10 mouse cellular contexts compared by ENCODE assay signal in genomic region chr6:134143649-134144097, GRCm38 (mm10).
DNase-seq lines count a peak whose midpoint lies in the region; ATAC-seq and TF ChIP-seq lines count a peak whose summit lies in the region.
"Had no signal": no experiment of that assay in that cellular context is flagged by ENCODE, and none has a peak within 500 bp of the region (broad histone marks: within the 10 kb centered on the region; RNA-seq: fewer than 3 reads in every experiment).

No protein-coding gene starts in this region.

- DNase-seq in liver, embryonic 11.5 days (ENCODE audit: low spot score): no peak
- DNase-seq in liver: no peak
- DNase-seq in heart, adult 9 months (ENCODE audit: low spot score in 2 of 2): peak; percentile 51 to 58
- peak; percentile 74 for DNase-seq in heart, postnatal 0 days (ENCODE audit: low spot score)
- no peak for DNase-seq in testis, postnatal 14 days (ENCODE audit: low spot score)
- no peak for DNase-seq in urinary bladder, postnatal 14 days (ENCODE audit: low spot score)
- DNase-seq: gastrocnemius, postnatal 14 days had no signal

- H3K27me3 ChIP-seq in liver, embryonic 11.5 days (replicated peaks; ENCODE audit: control insufficient read depth, insufficient read depth, low read length): no peaks in the 10 kb centered on the region
- no peaks in the 10 kb centered on the region for H3K27me3 ChIP-seq in heart, postnatal 0 days (ENCODE audit: control insufficient read depth, insufficient read depth, low read length)
- H3K27me3 ChIP-seq in liver, embryonic 16.5 days (ENCODE audit: control insufficient read depth, insufficient read depth, low read depth, low read length): no peaks in the 10 kb centered on the region
- H3K27me3 ChIP-seq: embryonic facial prominence, embryonic 15.5 days; midbrain, embryonic 12.5 days had no signal

- no peak overlapping the region for H3K4me3 ChIP-seq in liver, embryonic 11.5 days (ENCODE audit: low read depth, low read length)
- no peak overlapping the region for H3K4me3 ChIP-seq in heart, postnatal 0 days (ENCODE audit: low read depth, low read length)
- H3K4me3 ChIP-seq in liver, embryonic 16.5 days (ENCODE audit: low read depth, low read length): no peak overlapping the region
- H3K4me3 ChIP-seq: embryonic facial prominence, embryonic 15.5 days; midbrain, embryonic 12.5 days had no signal

- no peaks in the 10 kb centered on the region for H3K9me3 ChIP-seq in liver, embryonic 11.5 days (ENCODE audit: control insufficient read depth, low read length)
- no peaks in the 10 kb centered on the region for H3K9me3 ChIP-seq in heart, postnatal 0 days (replicated peaks; ENCODE audit: control insufficient read depth, low read length)
- no peaks in the 10 kb centered on the region for H3K9me3 ChIP-seq in liver, embryonic 16.5 days (replicated peaks; ENCODE audit: control insufficient read depth, low read length)
- H3K9me3 ChIP-seq: embryonic facial prominence, embryonic 15.5 days; midbrain, embryonic 12.5 days had no signal

- 61% methylated on average over 3 of the region's 3 CpGs for WGBS in liver, embryonic 11.5 days
- 13% methylated on average over 3 of the region's 3 CpGs for WGBS in heart, postnatal 0 days
- 39% methylated on average over 3 of the region's 3 CpGs for WGBS in liver, embryonic 16.5 days (ENCODE audit: insufficient replicate concordance)

- H3K4me1 ChIP-seq in liver, embryonic 11.5 days (replicated peaks; ENCODE audit: control insufficient read depth, insufficient read depth, low read length): peaks cover 30% of the 10 kb centered on the region
- peaks cover 67% of the 10 kb centered on the region for H3K4me1 ChIP-seq in heart, postnatal 0 days (ENCODE audit: control insufficient read depth, insufficient read depth)
- H3K4me1 ChIP-seq in liver, embryonic 16.5 days (ENCODE audit: control insufficient read depth, low read depth, low read length): peaks cover 14% of the 10 kb centered on the region

- no peak overlapping the region for H3K9ac ChIP-seq in liver, embryonic 11.5 days (ENCODE audit: low read depth, low read length)
- H3K9ac ChIP-seq in heart, postnatal 0 days (replicated peaks; ENCODE audit: low read depth, low read length): no peak overlapping the region
- H3K9ac ChIP-seq in liver, embryonic 16.5 days (ENCODE audit: low read depth, low read length): no peak overlapping the region
- H3K9ac ChIP-seq: embryonic facial prominence, embryonic 15.5 days; midbrain, embryonic 12.5 days had no signal

- H3K4me2 ChIP-seq in liver, embryonic 11.5 days: no peak overlapping the region
- no peak overlapping the region for H3K4me2 ChIP-seq in heart, postnatal 0 days (ENCODE audit: low read depth, low read length)
- no peak overlapping the region for H3K4me2 ChIP-seq in liver, embryonic 16.5 days (ENCODE audit: low read depth, low read length)
- H3K4me2 ChIP-seq: embryonic facial prominence, embryonic 15.5 days; midbrain, embryonic 12.5 days had no signal

- no peak for TF ChIP-seq CTCF in heart, postnatal 0 days (IDR thresholded peaks at IDR 0.05; ENCODE audit: low read depth)

- TF ChIP-seq EP300 in heart, postnatal 0 days (IDR thresholded peaks at IDR 0.05; ENCODE audit: low read depth): no peak

- ATAC-seq in liver, embryonic 11.5 days (replicated peaks; ENCODE audit: low FRiP score): no peak; the same call in 1 of the 2 replicates
- ATAC-seq in heart, postnatal 0 days (ENCODE audit: insufficient read depth, low read depth): peak; percentile 78
- no peak for ATAC-seq in liver, embryonic 16.5 days (ENCODE audit: low read depth)

- 0 out of 2 replicates have a peak overlapping the region, but pooled peaks have one; percentile 14 for H3K27ac ChIP-seq in liver, embryonic 11.5 days (ENCODE audit: low read depth, low read length)
- peak overlapping the region; percentile 90 for H3K27ac ChIP-seq in heart, postnatal 0 days (ENCODE audit: low read depth)
- 0 out of 2 replicates have a peak overlapping the region, but pooled peaks have one; percentile 8 for H3K27ac ChIP-seq in liver, embryonic 16.5 days (ENCODE audit: low read length)
- H3K27ac ChIP-seq: embryonic facial prominence, embryonic 15.5 days; midbrain, embryonic 12.5 days had no signal

- no peaks in the 10 kb centered on the region for H3K36me3 ChIP-seq in liver, embryonic 11.5 days (ENCODE audit: control insufficient read depth, insufficient read depth, low read length)
- H3K36me3 ChIP-seq in heart, postnatal 0 days (replicated peaks; ENCODE audit: control insufficient read depth, insufficient read depth, low read length): peaks cover 4% of the 10 kb centered on the region; the same call in 1 of the 2 replicates
- no peaks in the 10 kb centered on the region for H3K36me3 ChIP-seq in liver, embryonic 16.5 days (ENCODE audit: control insufficient read depth, insufficient read depth)
- H3K36me3 ChIP-seq: embryonic facial prominence, embryonic 15.5 days; midbrain, embryonic 12.5 days had no signal

Comparison
In these comparisons a context has a peak if more than half of its experiments do, and no peak if none do; other contexts are left out.
1. DNase-seq: peak in heart, adult 9 months (2 of 2) and heart, postnatal 0 days (single experiment); none in liver, embryonic 11.5 days (single experiment), liver (single experiment), testis, postnatal 14 days (single experiment) and urinary bladder, postnatal 14 days (single experiment).
2. H3K27ac ChIP-seq: peak in every context shown above with its lines; median percentile 90 in heart, postnatal 0 days; 14 in liver, embryonic 11.5 days; 8 in liver, embryonic 16.5 days.